Mouse (Mus musculus) kidney, embryonic 14.5 days (tissue): ENCODE data around the gene Scamp1. TPM values are rescaled to one million over a fixed set of nuclear protein-coding genes. Genes with fewer than 3 reads are reported as not detected.

Source experiments
- ATAC-seq: fragments of 200-750 bp; cut with Nextera tagmentation; 2 replicates; pipeline ENCODE4 v1.8.0; 2017; ENCODE audit warnings: moderate number of reproducible peaks, mild to moderate bottlenecking, moderate TSS enrichment, moderate library complexity; ENCODE audit not compliant: low FRiP score, low TSS enrichment
- H3K27ac ChIP-seq: fragments of 300-500 bp; sonication (generic); 2 replicates; pipeline ENCODE4 v1.5.1; 2014; ENCODE audit warnings: low read depth, mild to moderate bottlenecking, low read length, moderate library complexity, mixed read lengths
- H3K27me3 ChIP-seq: fragments of 300-500 bp; sonication (generic); 2 replicates; pipeline ENCODE4 v1.6.1; 2014; ENCODE audit warnings: mild to moderate bottlenecking, low read length; ENCODE audit not compliant: control insufficient read depth, insufficient read depth
- H3K36me3 ChIP-seq: fragments of 300-500 bp; sonication (generic); 2 replicates; pipeline ENCODE4 v1.6.1; 2014; ENCODE audit warnings: low read length, mixed read lengths; ENCODE audit not compliant: control insufficient read depth, insufficient read depth
- H3K4me1 ChIP-seq: fragments of 300-500 bp; sonication (generic); 2 replicates; pipeline ENCODE4 v1.6.1; 2014; ENCODE audit warnings: low read length, mixed read lengths; ENCODE audit not compliant: control insufficient read depth, insufficient read depth
- H3K4me2 ChIP-seq: fragments of 300-500 bp; sonication (generic); replicated peaks from 2 replicates; pipeline ENCODE4 v1.6.1; 2014; ENCODE audit warnings: low read depth, mild to moderate bottlenecking, low read length
- H3K4me3 ChIP-seq: fragments of 300-500 bp; sonication (generic); 2 replicates; pipeline ENCODE4 v1.5.1; 2014; ENCODE audit warnings: mild to moderate bottlenecking, low read length
- H3K9ac ChIP-seq: fragments of 300-500 bp; sonication (generic); 2 replicates; pipeline ENCODE4 v1.6.1; 2014; ENCODE audit warnings: low read depth, mild to moderate bottlenecking, low read length, moderate library complexity
- H3K9me3 ChIP-seq: fragments of 300-500 bp; sonication (generic); 2 replicates; pipeline ENCODE4 v1.6.1; 2016; ENCODE audit warnings: low read length; ENCODE audit not compliant: control insufficient read depth
- WGBS: fragments of 180-500 bp; shearing (Covaris S2); extraction: QIAGEN DNeasy Blood & Tissue Kit; methylation state at CpG from one replicate; pipeline ENCODE4 v1.1.7; 2014; 5-methylcytosine and 5-hydroxymethylcytosine counted together
- polyA plus RNA-seq: library from polyadenylated mRNA; unstranded; fragments of >200 nt; fragmentation: Nextera tagmentation; extraction: Ambion mirVana; gene quantifications from 2 replicates; pipeline ENCODE4 v1.2.1, GENCODE M21; 2014

Gene Scamp1
- polyA plus RNA-seq, 1 experiment from 2014 or later, result 34.4 TPM

DNA sequence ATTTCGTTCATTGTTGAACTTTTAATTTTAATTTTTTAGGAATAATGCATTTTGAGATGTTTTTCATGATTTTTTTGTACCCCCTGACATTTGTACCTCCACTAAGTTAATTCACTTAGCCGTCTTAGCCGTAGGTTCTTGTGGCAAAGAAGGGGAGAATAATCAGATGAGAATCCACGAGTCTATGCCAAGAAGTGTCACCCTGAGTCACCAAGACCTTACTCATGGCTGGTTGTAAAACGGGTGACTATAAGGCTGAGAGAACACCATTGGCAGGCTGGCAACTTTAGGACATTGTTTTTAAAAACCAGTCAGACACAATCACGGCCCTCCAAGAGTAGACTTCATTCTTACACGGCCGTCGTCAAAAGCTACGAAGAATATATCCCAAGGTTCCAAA, 132.8 kb downstream of the Scamp1 start:
- ATAC-seq, result no peak
- WGBS, result 95% methylated on average over 10 of the region's 10 CpGs
- H3K9me3 ChIP-seq, result peaks cover 3% of the 10 kb centered on the region; the same call in 1 of the 2 replicates
- H3K27me3 ChIP-seq, result no peaks in the 10 kb centered on the region
- H3K9ac ChIP-seq, result no peak overlapping the region
- no peak overlapping the region for H3K4me3 ChIP-seq
- H3K36me3 ChIP-seq, result peaks cover 16% of the 10 kb centered on the region
- H3K4me2 ChIP-seq, result no peak overlapping the region
- H3K27ac ChIP-seq, result no peak overlapping the region
- 0 out of 2 replicates have a peak, but pooled peaks cover 5% of the 10 kb centered on the region for H3K4me1 ChIP-seq

Other genes with a start within 250 kb of the Scamp1 start
- 48.7 and 81.0 TPM in 2 replicates for gene Lhfpl2, start 228.1 kb downstream of the Scamp1 start, polyA plus RNA-seq
- gene Ap3b1, start 73.1 kb upstream of the Scamp1 start, polyA plus RNA-seq, result 28.6 and 51.4 TPM in 2 replicates